ENCODE assay signal across 9 mouse cellular contexts in genomic region chr13:34222985-34223384, GRCm38 (mm10).
DNase-seq lines count a peak whose midpoint lies in the region; ATAC-seq and TF ChIP-seq lines count a peak whose summit lies in the region.
"Had no signal": no experiment of that assay in that cellular context is flagged by ENCODE, and none has a peak within 500 bp of the region (broad histone marks: within the 10 kb centered on the region; RNA-seq: fewer than 3 reads in every experiment).

No protein-coding gene starts in this region.

- H3K27me3 ChIP-seq in liver, adult 2 months (ENCODE audit: control insufficient read depth, insufficient read depth, low read length): no peaks in the 10 kb centered on the region
- H3K27me3 ChIP-seq in liver, embryonic 12.5 days (replicated peaks): no peaks in the 10 kb centered on the region
- H3K27me3 ChIP-seq in heart, embryonic 15.5 days: no peaks in the 10 kb centered on the region
- H3K27me3 ChIP-seq: embryonic facial prominence, embryonic 13.5 days had no signal

- 3% methylated on average over 7 of the region's 7 CpGs for WGBS in liver, adult 2 months
- 82% methylated on average over 7 of the region's 7 CpGs for WGBS in liver, embryonic 12.5 days (ENCODE audit: insufficient replicate concordance)
- 11% methylated on average over 7 of the region's 7 CpGs for WGBS in heart, embryonic 15.5 days
- 18% methylated on average over 7 of the region's 7 CpGs for WGBS in lung, adult 2 months

- H3K9ac ChIP-seq in liver, adult 2 months (ENCODE audit: low read depth, low read length): no peak overlapping the region; the same call in 1 of the 2 replicates
- no peak overlapping the region for H3K9ac ChIP-seq in liver, embryonic 12.5 days
- no peak overlapping the region for H3K9ac ChIP-seq in heart, embryonic 15.5 days
- H3K9ac ChIP-seq: embryonic facial prominence, embryonic 13.5 days had no signal

- peak overlapping the region; percentile 21; the same call in 1 of the 2 replicates for H3K27ac ChIP-seq in liver, adult 2 months (replicated peaks; ENCODE audit: insufficient read depth, low read depth, low read length)
- no peak overlapping the region for H3K27ac ChIP-seq in liver, embryonic 12.5 days
- peak overlapping the region; percentile 72 for H3K27ac ChIP-seq in heart, embryonic 15.5 days
- H3K27ac ChIP-seq: embryonic facial prominence, embryonic 13.5 days had no signal

- no peak for TF ChIP-seq CTCF in liver, adult 2 months (IDR thresholded peaks at IDR 0.05; ENCODE audit: low read depth, low read length)
- no peak for TF ChIP-seq CTCF in lung, adult 2 months (IDR thresholded peaks at IDR 0.05; ENCODE audit: insufficient read depth, low read length)

- H3K36me3 ChIP-seq in liver, adult 2 months (ENCODE audit: control insufficient read depth, insufficient read depth, low read length): peaks cover 14% of the 10 kb centered on the region; the same call in 1 of the 2 replicates
- peaks cover 53% of the 10 kb centered on the region for H3K36me3 ChIP-seq in liver, embryonic 12.5 days
- no peaks in the 10 kb centered on the region for H3K36me3 ChIP-seq in heart, embryonic 15.5 days

- peaks cover 18% of the 10 kb centered on the region; the same call in 1 of the 2 replicates for H3K79me2 ChIP-seq in liver, adult 2 months (ENCODE audit: control insufficient read depth, insufficient read depth, low read length)

- H3K4me2 ChIP-seq in liver, embryonic 12.5 days: no peak overlapping the region
- peak overlapping the region; percentile 19 for H3K4me2 ChIP-seq in heart, embryonic 15.5 days
- H3K4me2 ChIP-seq: embryonic facial prominence, embryonic 13.5 days had no signal

- ATAC-seq in liver, embryonic 12.5 days: no peak
- peak; percentile 72 for ATAC-seq in heart, embryonic 15.5 days (replicated peaks; ENCODE audit: insufficient number of reproducible peaks, insufficient read depth, low FRiP score, low read depth)
- ATAC-seq in activated CD4-positive, CD25-positive, alpha-beta regulatory T cell, adult 4 months: no peak

- peaks cover 14% of the 10 kb centered on the region for H3K4me1 ChIP-seq in liver, adult 2 months (ENCODE audit: control insufficient read depth, insufficient read depth, low read length)
- peaks cover 18% of the 10 kb centered on the region; the same call in 1 of the 2 replicates for H3K4me1 ChIP-seq in liver, embryonic 12.5 days
- H3K4me1 ChIP-seq in heart, embryonic 15.5 days (replicated peaks): peaks cover 19% of the 10 kb centered on the region
- H3K4me1 ChIP-seq in lung, adult 2 months (ENCODE audit: control insufficient read depth, insufficient read depth, low read length): peaks cover 2% of the 10 kb centered on the region; the same call in 1 of the 2 replicates

- no peak for TF ChIP-seq POLR2A in liver, adult 2 months (IDR thresholded peaks at IDR 0.05; ENCODE audit: extremely low read depth, insufficient read depth, low read length)
- no peak for TF ChIP-seq POLR2A in lung, adult 2 months (IDR thresholded peaks at IDR 0.05; ENCODE audit: borderline replicate concordance, extremely low read depth, low read depth, low read length)

- no peak overlapping the region for H3K4me3 ChIP-seq in liver, adult 2 months (ENCODE audit: insufficient read depth, low read depth, low read length)
- no peak overlapping the region for H3K4me3 ChIP-seq in liver, embryonic 12.5 days
- 0 out of 2 replicates have a peak overlapping the region, but pooled peaks have one; percentile 1 for H3K4me3 ChIP-seq in heart, embryonic 15.5 days
- H3K4me3 ChIP-seq in lung, adult 2 months (replicated peaks; ENCODE audit: extremely low read depth, low read depth, low read length): no peak overlapping the region
- H3K4me3 ChIP-seq: embryonic facial prominence, embryonic 13.5 days had no signal

- peak; percentile 97 for DNase-seq in liver, adult 2 months (ENCODE audit: extremely low read depth, low read depth, low spot score)
- peak; percentile 61 for DNase-seq in cerebellum, adult 11-12 months
- peak; percentile 34 for DNase-seq in lung, adult 2 months
- no peak for DNase-seq in layer of hippocampus, postnatal 14 days (ENCODE audit: low spot score in 2 of 2)
- no peak for DNase-seq in spleen, adult 12 weeks (ENCODE audit: low spot score)

- H3K9me3 ChIP-seq in liver, embryonic 12.5 days (replicated peaks): no peaks in the 10 kb centered on the region
- no peaks in the 10 kb centered on the region for H3K9me3 ChIP-seq in heart, embryonic 15.5 days (replicated peaks)
- H3K9me3 ChIP-seq: embryonic facial prominence, embryonic 13.5 days had no signal

Comparison
In these comparisons a context has a peak if more than half of its experiments do, and no peak if none do; other contexts are left out.
1. DNase-seq: peak in liver, adult 2 months (single experiment), cerebellum, adult 11-12 months (single experiment) and lung, adult 2 months (single experiment); none in layer of hippocampus, postnatal 14 days (0 of 2) and spleen, adult 12 weeks (single experiment).